Mouse (Mus musculus): ENCODE results near the gene Ccdc162.

Gene Ccdc162

DNA sequence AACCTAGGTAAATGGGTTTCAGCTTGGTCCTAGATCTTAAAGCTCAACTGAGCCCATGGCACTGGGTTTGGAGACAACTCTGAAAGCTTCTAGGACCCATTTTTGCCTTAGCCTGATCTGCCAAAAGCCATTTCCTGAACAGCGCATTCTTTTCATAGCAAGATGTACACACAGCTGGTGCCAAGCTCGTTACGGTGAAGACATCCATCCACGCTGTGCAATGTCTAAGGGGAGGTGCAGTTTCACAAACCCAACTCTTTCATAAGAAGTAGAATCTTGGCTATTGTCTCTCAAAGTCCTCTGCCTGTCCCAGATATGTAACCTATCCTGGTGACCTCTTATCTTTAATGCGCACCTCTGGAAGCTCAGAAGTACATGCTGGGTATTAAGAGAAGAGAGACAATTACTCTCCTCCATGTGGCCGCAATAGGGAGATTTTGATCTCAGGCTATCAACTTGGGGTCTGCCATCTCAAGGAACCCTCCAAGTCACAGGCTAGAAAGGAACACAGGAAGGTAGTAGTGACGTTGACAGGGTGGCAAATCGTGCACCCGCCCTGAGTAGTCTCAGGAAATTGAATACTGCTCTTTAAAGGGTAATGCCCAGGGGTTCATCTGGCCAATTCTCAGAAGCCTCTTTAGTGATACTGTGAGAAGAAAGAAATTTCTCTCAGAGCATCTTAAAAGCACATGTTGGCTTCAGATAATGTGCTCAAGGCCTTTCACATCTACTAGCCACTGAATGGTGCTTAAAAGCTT lies 81.0 kb downstream of the Ccdc162 start:
- in situ Hi-C loops (cut with MseI, MboI), result no loop called here

DNA sequence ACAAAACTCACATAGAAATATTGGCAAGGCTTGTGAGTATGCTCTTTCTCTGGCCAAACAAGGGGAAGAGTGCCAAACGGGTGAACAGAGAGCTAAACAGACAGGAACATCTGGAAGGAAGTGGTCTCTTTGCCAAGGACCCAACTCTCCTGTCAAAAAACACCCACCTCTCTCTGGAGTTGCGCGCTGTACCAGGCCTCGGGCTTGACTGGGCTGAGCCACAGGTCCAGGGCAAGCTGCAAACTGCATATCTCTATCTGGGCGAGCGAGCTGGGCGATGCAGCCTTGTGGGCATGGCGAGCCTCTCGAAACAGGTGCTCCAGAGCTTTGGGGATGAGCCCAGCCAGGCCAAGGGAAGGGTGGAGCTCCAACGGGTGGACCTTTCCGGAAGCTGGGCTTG lies 82.6 kb downstream of the Ccdc162 start:
- in situ Hi-C loops (cut with MseI, MboI), result no loop called here

GRCm38 (mm10) chr10:41632062-41632461 lies 84.4 kb downstream of the Ccdc162 start:
- in situ Hi-C loops (cut with MseI, MboI), result no loop called here

- in situ Hi-C loops (cut with MseI, MboI), result no loop called here
These were observed 89.4 kb downstream of the Ccdc162 start for GRCm38 (mm10) chr10:41626996-41627395.

- in situ Hi-C loops (cut with MseI, MboI), result no loop called here
These were observed 96.4 kb downstream of the Ccdc162 start for GRCm38 (mm10) chr10:41619988-41620387.

GRCm38 (mm10) chr10:41615487-41615886 lies 100.9 kb downstream of the Ccdc162 start:
- in situ Hi-C loops (cut with MseI, MboI), result no loop called here

DNA sequence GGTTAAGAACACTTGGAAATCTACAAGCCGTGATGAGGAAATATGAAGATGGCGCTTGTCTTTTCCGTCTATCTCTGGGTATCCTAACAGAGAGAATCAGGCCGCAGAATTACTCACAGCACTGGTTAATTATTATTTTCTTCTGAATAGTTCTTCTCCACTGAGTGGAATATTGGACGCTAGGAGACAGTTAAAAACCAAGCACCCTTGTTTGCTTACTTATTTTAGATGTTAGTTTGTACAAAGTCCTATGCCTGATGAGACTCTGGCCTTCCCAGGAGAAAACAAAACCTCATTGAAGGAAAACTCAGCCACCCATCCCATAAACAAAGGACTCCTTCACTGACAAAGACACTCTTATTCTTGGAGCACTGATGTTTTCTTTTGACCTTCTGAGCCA lies 104.5 kb downstream of the Ccdc162 start:
- in situ Hi-C loops (cut with MseI, MboI), result no loop called here

- in situ Hi-C loops (cut with MseI, MboI), result no loop called here
These were observed 107.0 kb downstream of the Ccdc162 start for GRCm38 (mm10) chr10:41609475-41609874.

DNA sequence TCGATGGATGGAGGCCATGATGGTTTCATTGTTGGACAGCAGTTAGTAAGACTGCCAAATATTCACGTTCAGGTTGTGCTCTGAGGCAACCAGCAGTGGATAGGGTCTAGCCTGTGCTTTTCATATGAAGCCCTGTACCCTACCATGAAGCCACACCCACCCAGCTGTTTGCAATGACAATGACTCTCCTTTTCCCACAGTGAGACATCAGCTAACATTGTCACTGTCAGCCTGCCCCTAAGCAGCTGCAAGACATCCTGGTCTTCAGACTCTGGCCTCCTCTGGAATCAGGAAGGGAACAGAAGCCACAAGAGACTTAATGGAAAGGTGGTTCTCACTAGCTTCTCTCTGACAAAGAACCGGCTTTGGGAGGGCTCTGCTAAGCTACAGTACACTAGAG lies 107.9 kb downstream of the Ccdc162 start:
- in situ Hi-C loops (cut with MseI, MboI), result no loop called here

GRCm38 (mm10) chr10:41602667-41603066 lies 113.8 kb downstream of the Ccdc162 start:
- in situ Hi-C loops (cut with MseI, MboI), result no loop called here

GRCm38 (mm10) chr10:41601898-41602545 lies 114.4 kb downstream of the Ccdc162 start:
- in situ Hi-C loops (cut with MseI, MboI), result no loop called here

- in situ Hi-C loops (cut with MseI, MboI), result no loop called here
These were observed 115.1 kb downstream of the Ccdc162 start for GRCm38 (mm10) chr10:41601302-41601701.

DNA sequence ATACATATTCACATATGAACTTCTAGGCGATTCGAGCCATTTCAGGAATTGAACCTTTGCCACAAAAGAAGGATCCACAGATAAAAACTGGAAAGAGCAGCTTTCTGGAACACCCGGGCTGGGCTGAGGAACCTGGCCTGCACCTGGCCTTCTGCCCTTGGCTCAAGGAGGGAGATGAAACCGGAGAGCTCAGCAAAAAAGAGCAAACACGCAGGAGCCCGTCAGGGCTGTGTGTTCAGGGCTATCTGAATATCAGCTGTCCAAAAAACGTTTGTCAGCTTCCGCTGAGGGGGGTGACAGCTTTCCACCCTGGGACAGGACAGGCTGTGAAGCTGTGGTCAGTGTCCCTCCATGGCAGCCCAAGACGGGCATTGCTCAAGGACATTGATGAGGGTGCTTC lies 117.4 kb downstream of the Ccdc162 start:
- in situ Hi-C loops (cut with MseI, MboI), result no loop called here

DNA sequence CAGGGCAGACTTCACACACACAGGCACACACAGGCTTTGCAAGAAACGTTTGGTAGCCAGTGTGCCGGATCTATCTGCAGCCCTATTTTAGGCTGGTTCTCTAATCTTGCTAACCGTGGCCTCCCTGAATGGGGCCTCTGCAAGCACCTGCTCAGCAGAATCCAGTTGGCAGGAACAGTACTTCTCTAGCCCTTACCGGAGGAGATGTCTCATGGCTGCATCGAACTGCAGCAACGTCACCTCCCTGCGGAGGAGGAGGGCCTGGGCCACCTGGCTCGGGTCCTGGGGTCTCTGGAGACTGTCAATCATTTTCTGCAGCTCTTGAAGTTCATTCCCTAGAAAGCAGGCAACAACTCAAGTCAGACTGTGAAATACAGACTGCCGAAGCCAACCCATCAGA lies 118.2 kb downstream of the Ccdc162 start:
- in situ Hi-C loops (cut with MseI, MboI), result no loop called here

DNA sequence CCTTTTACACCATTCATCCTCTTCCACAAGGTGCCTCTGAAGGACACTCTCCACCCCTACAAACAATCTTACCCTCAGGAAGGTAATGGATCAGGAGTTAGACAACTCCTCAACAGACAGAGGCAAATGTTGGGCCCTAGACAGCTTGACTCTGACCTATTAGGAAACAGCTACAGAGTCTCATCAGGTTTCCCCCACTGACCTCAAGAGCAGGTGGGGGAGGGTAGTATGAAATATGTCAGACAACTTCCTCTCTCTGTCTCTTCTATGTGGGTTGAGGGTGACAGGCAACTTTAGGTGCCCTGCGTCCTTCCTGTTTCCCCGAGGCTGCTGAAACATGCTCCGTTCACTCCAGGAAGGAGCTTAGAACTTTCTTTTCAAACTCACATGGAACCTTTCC lies 120.9 kb downstream of the Ccdc162 start:
- in situ Hi-C loops (cut with MseI, MboI), result no loop called here

GRCm38 (mm10) chr10:41594957-41595356 lies 121.5 kb downstream of the Ccdc162 start:
- in situ Hi-C loops (cut with MseI, MboI), result no loop called here

- in situ Hi-C loops (cut with MseI, MboI), result no loop called here
These were observed 122.0 kb downstream of the Ccdc162 start for GRCm38 (mm10) chr10:41594433-41594832.

DNA sequence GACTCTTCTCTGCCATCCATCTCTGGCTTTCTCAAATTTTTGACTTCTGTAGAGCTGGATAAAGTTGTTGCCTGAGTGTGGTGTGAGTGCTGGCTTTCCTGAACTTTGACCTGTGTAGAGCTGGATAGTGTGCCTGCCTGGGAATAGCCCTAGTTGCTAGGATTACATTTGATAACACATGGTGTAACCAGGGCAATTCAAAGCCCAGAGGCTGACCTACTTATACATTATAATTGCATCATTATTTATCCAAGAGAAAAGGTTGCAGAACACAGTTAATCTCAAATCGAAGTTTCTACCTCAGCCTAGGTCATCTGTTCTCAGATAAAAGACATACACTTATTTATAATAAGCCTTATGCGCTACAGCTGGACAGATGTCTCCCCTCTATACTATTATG lies 127.8 kb downstream of the Ccdc162 start:
- in situ Hi-C loops (cut with MseI, MboI), result no loop called here

GRCm38 (mm10) chr10:41586947-41587852 lies 129.2 kb downstream of the Ccdc162 start:
- in situ Hi-C loops (cut with MseI, MboI), result no loop called here

GRCm38 (mm10) chr10:41583383-41583782 lies 133.1 kb downstream of the Ccdc162 start:
- in situ Hi-C loops (cut with MseI, MboI), result no loop called here

DNA sequence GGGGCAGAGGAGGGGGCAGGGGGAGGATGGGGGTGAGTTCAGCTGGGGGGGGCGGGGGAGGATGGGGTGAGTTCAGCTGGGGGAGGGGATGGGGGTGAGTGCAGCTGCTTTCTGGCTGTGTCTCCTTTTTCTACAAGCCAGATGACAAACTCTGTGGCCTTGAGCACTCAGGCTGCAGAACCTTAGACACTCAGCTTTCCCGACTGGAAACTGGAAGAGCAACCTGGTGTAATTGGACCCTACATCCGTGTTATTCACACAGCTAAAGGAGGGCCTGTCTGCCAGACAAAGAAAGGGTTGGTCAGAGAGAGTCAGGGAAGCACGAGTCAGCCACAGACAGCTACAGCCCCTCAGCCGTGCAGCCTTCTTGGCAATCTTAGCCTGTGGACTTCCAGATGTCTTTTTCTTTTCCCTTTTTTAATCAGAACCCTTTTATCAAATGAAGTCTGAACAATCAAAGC lies 133.5 kb downstream of the Ccdc162 start:
- in situ Hi-C loops (cut with MseI, MboI), result no loop called here

GRCm38 (mm10) chr10:41580441-41580840 lies 136.0 kb downstream of the Ccdc162 start:
- in situ Hi-C loops (cut with MseI, MboI), result no loop called here
